Mouse (Mus musculus) heart, adult 2 months (tissue): ENCODE data around the gene Eya2.

ENCODE experiments used
- CTCF ChIP-seq: fragments of 200-600 bp; IDR thresholded peaks from 2 replicates; pipeline ENCODE4 v1.8.1; 2022; ENCODE audit warnings: antibody characterized with exemption, mild to moderate bottlenecking, moderate library complexity
- EP300 ChIP-seq: fragments of 200-500 bp; IDR thresholded peaks from 2 replicates; pipeline ENCODE4 v1.6.1; 2011; ENCODE audit warnings: low read depth, low read length, control low read depth; ENCODE audit not compliant: insufficient read depth
- POLR2A ChIP-seq: fragments of 200-500 bp; IDR thresholded peaks from 2 replicates; pipeline ENCODE4 v1.6.1; 2011; ENCODE audit warnings: mild to moderate bottlenecking, low read depth, low read length, control low read depth; ENCODE audit not compliant: insufficient read depth

- no peak for TF ChIP-seq POLR2A
- TF ChIP-seq CTCF, result no peak
- TF ChIP-seq EP300, result no peak
Measured at GRCm38 (mm10) chr2:165818570-165818969, 223.7 kb downstream of the Eya2 start.
